Mouse (Mus musculus): Measurements from ENCODE around the gene Rem1.
"Not testable (repeated sequence)": the region's sequence is repeated elsewhere in the genome, so short reads cannot be mapped to it uniquely, and the experiment has no call there.

Gene Rem1

DNA sequence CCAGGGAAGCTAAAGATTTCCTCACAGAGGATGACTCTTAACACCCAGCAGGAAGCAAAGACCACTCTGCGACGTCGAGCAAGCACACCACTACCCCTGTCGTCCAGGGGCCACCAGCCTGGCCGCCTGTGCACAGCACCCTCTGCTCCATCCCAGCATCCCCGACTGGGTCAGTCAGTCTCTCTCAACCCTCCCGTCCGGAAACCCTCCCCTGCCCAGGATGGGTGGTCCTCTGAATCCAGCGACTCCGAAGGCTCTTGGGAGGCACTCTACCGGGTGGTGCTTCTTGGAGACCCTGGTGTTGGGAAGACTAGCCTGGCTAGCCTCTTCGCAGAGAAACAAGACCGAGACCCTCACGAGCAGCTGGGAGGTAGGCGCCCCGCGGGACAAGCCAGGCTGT, 1.3 kb downstream of the Rem1 start:
- no peak for DNase-seq (ENCODE audit: low read depth in 2 of 2, low spot score in 2 of 2)

DNA sequence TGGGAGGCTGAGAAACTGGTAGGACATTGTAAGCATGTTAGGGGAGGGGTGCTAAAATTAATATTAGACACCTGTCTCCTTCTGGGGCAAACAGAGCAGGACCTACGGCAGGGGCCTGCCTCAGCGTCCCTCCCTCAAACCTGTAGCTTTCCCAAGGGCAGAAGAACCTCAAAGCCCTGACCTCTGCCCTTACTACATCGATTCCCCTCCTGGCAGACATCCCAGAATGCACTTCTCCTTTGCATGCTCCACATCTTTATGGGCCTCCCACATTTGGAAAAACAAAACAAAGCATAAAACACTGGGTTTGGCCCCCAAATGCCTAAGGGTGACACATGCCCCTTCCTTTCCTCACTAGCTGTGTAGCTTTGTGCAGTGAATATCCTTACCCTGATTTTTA, 2.5 kb downstream of the Rem1 start:
- DNase-seq (ENCODE audit: low read depth in 2 of 2, low spot score in 2 of 2) = no peak

- no peak for DNase-seq (ENCODE audit: low read depth in 2 of 2, low spot score in 2 of 2)
Measured at GRCm38 (mm10) chr2:152629904-152630303, 3.2 kb downstream of the Rem1 start.

DNA sequence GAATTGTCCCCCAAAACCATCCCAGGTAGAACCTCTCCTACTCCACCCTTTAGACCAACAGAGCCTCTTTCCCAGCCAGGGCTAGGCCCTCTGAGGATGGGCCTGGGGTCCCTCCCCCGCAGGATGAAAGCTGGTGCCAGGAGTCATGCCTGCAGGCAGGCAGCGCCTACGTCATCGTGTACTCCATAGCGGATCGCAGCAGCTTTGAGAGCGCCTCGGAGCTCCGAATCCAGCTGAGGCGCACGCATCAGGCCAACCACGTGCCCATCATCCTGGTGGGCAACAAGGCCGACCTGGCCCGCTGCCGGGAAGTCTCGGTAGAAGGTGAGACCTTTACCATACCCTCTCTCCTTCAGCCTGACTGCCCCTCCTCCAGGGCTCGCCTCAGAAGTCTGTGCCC, 6.6 kb downstream of the Rem1 start:
- no peak for DNase-seq (ENCODE audit: low read depth in 2 of 2, low spot score in 2 of 2)

- DNase-seq (ENCODE audit: low read depth in 2 of 2, low spot score in 2 of 2) = no peak
Measured at GRCm38 (mm10) chr2:152634311-152634710, 7.6 kb downstream of the Rem1 start.

GRCm38 (mm10) chr2:152636246-152637005, 9.7 kb downstream of the Rem1 start:
- DNase-seq (ENCODE audit: low read depth in 2 of 2, low spot score in 2 of 2) = no peak

DNA sequence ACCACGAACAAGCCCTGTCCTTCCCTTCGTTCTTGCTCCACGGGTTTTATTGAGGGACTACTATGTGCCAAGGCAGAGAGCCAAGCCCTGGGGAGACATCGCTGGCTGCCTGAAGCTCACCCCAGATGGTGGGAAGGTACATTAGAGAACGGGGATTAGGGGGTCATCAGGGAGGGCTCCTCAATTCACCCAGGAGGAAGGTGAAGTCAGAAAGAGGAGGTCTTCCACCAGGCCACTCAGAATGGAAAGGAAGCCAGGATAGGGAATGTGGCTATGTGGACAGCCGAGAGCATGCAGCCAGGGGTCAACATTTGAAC, 10.2 kb downstream of the Rem1 start:
- no peak for DNase-seq (ENCODE audit: low read depth in 2 of 2, low spot score in 2 of 2)

DNA sequence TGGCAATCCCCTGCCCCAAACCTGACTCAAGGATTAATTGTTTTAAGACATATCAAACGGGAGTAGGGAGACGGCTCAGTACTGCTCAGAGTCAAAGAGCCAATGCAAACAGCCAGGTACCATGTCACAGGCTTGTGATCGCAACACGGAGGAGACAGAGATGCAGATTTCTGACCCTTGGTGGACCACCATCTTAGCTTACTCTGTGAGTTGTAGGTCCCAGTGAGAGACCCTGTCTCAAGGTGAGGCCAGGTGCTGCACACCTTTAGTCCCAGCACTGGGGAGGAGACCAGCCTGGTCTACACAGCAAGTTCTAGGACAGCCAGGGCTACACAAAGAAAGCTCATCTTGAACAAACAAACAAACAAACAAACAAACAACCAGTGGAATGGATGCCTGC, 10.6 kb downstream of the Rem1 start:
- DNase-seq (ENCODE audit: low read depth in 2 of 2, low spot score in 2 of 2) = no peak

DNA sequence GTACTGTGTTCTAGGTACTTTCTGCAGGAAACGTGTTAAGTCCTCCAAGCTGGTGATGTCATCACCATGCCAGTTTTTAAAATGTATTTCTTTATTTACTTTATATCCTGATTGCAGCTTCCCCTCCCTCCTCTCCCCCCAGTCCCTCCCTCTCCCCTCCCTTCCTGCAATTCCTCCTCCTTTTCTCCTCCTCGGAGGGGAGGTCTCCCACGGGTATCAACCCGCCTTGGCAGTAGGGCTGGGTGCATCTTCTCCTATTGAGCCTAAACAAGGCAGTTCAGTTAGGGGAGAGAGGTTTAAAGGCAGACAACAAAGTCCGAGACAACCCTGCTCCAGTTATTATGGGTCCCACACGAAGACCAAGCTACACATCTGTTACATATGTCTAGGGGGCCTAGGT, 12.1 kb downstream of the Rem1 start:
- no peak for DNase-seq (ENCODE audit: low read depth in 2 of 2, low spot score in 2 of 2)

DNA sequence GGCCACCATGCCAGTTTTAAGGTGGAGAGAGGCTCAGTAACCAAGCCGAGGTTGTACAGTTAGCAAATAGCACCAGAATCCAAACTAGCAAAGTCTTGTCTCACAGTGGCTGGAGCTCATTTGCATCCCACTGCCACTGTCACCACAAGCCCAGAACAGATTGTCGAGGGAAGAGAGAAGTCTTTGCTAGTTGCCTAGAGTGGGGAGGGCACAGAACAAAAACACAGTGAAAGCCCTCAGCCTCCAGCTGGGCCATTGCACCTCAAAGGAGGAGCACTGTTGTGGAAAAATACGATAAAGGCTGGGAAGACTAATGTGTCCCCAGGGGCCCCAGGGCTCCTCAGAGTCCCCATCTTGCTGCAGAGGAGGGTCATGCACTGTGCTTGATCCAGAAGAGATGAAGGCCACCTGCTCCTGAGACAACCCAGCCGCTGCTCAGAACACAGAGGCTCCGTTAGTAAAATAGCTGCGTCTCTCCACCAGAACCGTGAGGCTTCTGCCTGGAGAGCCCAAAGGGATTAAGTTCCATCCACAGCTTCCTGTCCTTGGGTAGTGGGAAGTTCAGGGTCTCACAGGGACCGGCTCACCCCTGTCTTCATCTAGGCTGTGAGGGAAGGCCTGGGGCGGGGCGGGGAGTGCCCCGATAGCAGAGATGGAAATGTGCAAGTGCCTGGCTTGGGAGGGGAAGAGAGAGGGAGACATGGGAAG, 12.8 kb downstream of the Rem1 start:
- no peak for DNase-seq (ENCODE audit: low read depth in 2 of 2, low spot score in 2 of 2)

DNA sequence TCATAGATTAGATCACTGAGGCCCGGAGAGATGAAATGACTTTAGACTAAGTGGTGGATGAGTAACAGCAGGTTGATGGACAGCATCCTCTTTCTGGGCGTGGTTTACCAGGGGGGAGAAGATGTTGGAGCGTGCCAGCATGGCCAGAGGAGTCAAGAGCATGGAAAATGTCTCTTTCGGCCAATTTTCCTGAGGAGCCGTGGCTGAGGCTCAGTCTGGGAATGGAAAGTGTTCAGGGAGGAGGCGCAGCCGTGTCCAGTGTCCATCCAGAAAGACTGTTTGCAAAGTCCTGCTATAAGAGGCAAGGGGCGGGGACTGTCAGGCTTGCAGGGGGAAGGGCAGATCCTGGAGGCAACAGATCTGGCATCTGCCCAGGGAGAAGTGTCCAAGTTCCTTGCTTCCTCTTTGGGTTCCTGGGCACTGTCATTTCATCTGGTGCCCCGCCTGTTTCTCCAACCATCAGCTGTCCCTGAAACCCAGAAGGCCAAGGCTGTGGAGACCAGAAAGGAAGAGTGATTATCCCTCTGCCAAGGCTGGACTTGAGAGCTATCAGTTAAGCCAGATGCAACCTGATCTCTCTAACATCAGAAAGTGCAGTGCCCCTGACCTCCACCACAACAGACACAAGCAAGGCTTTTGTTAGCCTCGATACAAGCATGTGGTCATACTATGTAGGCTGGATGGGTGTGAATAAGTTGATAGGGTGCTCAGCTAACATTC, 26.3 kb downstream of the Rem1 start:
- DNase-seq (ENCODE audit: low read depth in 2 of 2, low spot score in 2 of 2) = no peak

- DNase-seq (ENCODE audit: low read depth in 2 of 2, low spot score in 2 of 2) = no peak
Measured at GRCm38 (mm10) chr2:152653874-152654715, 27.3 kb downstream of the Rem1 start.

GRCm38 (mm10) chr2:152657398-152657797, 30.6 kb downstream of the Rem1 start:
- no peak for DNase-seq (ENCODE audit: low read depth in 2 of 2, low spot score in 2 of 2)

GRCm38 (mm10) chr2:152661163-152661562, 34.4 kb downstream of the Rem1 start:
- no peak for DNase-seq (ENCODE audit: low read depth in 2 of 2, low spot score in 2 of 2)

DNA sequence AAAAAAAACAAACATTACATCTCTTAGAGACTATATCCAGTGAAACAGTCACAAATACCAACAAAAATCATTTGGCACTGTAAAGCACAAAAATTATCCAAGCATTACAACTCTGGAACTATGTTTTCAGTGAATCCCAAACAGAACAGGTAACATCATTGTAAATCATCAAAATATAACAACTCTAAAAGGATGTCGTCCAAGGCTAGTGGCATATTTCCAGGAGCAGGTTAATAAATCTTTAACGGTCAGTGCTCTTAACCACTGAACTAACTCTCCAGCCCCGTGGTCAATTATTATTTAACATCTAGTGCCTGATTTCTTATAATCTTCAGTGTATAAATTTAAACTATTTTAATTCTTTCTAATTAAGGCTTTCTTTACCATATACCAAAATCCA, 39.4 kb downstream of the Rem1 start:
- DNase-seq (ENCODE audit: low read depth in 2 of 2, low spot score in 2 of 2) = not testable (repeated sequence)

GRCm38 (mm10) chr2:152669256-152669638, 42.5 kb downstream of the Rem1 start, which contains the start of gene H13:
Gene H13 (plus strand): TSS chr2:152669461.
- peak; percentile 90 to 91 for DNase-seq (ENCODE audit: low read depth in 2 of 2, low spot score in 2 of 2)

- DNase-seq (ENCODE audit: low read depth in 2 of 2, low spot score in 2 of 2) = no peak
Measured at GRCm38 (mm10) chr2:152669639-152670484, 43.1 kb downstream of the Rem1 start.

DNA sequence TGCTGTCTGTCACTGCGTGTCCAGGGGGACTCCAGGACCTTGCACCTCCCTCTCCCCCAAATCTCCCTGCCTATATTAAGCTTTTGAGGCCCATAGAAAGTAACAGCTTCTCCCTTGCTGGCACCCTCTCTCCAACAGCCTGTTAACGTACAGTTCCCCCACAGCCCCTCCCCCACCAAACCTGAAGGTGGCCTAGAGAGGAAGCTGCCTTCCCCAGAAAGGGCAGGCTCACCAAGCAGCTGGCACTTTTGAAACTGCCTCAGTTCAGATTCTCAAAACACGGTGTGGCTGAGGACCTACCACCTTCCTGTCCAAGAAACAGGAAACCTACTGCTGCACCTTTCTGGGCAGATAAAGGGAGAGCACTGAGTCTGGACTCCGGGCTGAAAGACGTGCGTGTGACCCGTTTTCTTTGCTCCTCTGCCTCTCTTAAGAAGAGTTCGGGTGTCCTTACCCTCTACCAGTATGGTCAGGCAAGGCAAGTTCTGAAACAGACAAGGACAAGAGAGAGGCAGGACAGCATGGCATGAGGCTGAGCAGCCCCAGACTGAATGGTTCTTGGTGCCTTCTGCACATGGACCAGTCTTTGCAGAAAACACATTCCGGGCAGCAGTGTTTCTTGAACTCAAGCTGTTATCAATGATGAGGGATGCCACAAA, 44.4 kb downstream of the Rem1 start:
- DNase-seq (ENCODE audit: low read depth in 2 of 2, low spot score in 2 of 2) = peak in 1 of 2 experiments; percentile 41

DNA sequence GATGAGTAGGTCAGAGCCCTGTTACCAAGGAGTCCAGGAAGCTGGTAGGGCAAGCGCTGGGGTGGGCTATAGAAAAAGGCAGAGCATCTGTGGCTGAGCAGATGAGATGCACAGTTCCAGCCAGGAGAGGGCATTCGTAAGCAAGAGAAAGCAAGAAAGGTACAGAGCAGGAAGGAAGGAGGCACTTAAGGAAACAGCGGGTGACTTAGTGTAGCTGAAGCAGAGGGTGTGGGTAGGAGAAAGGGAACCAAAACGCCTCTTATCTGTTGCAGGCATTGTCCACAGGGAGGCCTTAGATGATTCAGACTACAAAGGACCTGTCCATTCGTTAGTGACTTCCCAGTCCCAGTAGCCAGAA, 44.9 kb downstream of the Rem1 start:
- DNase-seq (ENCODE audit: low read depth in 2 of 2, low spot score in 2 of 2) = peak; percentile 39 to 63

DNA sequence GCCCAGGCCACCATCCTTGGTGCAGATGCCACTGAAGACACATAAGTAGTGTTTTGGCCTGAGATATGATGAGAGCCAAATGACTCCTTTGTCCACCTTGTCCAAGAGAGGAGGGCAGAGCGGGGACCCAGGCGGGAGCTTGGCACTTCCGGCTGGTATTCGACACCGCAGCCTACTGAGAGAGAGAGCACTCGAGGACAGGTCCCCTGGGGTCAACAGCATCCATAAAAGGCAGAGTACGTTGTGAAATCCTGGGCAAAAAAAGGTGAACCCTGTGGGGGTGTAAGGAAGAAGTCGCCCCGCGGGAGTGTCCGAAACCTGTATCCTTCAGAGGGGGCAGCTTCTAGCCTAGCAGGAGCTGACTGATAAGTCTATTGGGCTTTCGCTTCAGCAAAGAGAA, 45.4 kb downstream of the Rem1 start:
- DNase-seq (ENCODE audit: low read depth in 2 of 2, low spot score in 2 of 2) = no peak
